Mouse (Mus musculus) MEL (cell line): ENCODE results near the gene Tmem121. TPM values are rescaled to one million over a fixed set of nuclear protein-coding genes. Genes with fewer than 3 reads are reported as not detected.

Experiments used
- DNase-seq: peaks from one replicate; pipeline ENCODE4 v3.0.0; 2011; ENCODE audit warnings: low read depth, low spot score
- H3K27ac ChIP-seq: 2 replicates; pipeline ENCODE4 v1.5.1; 2012; ENCODE audit warnings: low read depth, mild to moderate bottlenecking, control low read depth, low read length, moderate library complexity; ENCODE audit not compliant: control insufficient read depth
- H3K27me3 ChIP-seq, 2 experiments: fragments of 150-350 bp in 1 of 2; sonication (generic) in 1 of 2; 2 replicates each; pipeline ENCODE4 v1.6.1; 2012; ENCODE audit warnings: low read length in 2 of 2, mild to moderate bottlenecking in 2 of 2, improper control_type of control experiment in 1 of 2, moderate library complexity in 1 of 2; ENCODE audit not compliant: insufficient read depth in 2 of 2, control insufficient read depth in 1 of 2
- H3K36me3 ChIP-seq, 2 experiments: 2 replicates each; pipeline ENCODE4 v1.6.1; 2012 to 2014; ENCODE audit warnings: low read length in 2 of 2, improper control_type of control experiment in 1 of 2, inconsistent platforms in 1 of 2, mild to moderate bottlenecking in 1 of 2; ENCODE audit not compliant: insufficient read depth in 2 of 2, control insufficient read depth in 1 of 2
- H3K4me1 ChIP-seq, 2 experiments: fragments of 150-350 bp in 1 of 2; sonication (generic) in 1 of 2; 2 replicates each; pipeline ENCODE4 v1.6.1; 2012; ENCODE audit warnings: low read length in 2 of 2, improper control_type of control experiment in 1 of 2, mild to moderate bottlenecking in 1 of 2; ENCODE audit not compliant: insufficient read depth in 2 of 2, control insufficient read depth in 1 of 2
- H3K4me3 ChIP-seq, 2 experiments: fragments of 150-350 bp in 1 of 2; sonication (generic) in 1 of 2; 2 replicates each; pipeline ENCODE4 v1.5.1; 2012; ENCODE audit warnings: low read depth in 2 of 2, low read length in 2 of 2, mild to moderate bottlenecking in 2 of 2, moderate library complexity in 2 of 2, control low read depth in 1 of 2, improper control_type of control experiment in 1 of 2; ENCODE audit not compliant: control insufficient read depth in 1 of 2, insufficient read depth in 1 of 2
- H3K79me2 ChIP-seq: 2 replicates; pipeline ENCODE4 v1.6.1; 2012; ENCODE audit warnings: mild to moderate bottlenecking, low read length, moderate library complexity; ENCODE audit not compliant: control insufficient read depth, poor library complexity, insufficient read depth
- H3K9ac ChIP-seq: 2 replicates; pipeline ENCODE4 v1.6.1; 2012; ENCODE audit warnings: low read depth, mild to moderate bottlenecking, control low read depth, low read length, moderate library complexity; ENCODE audit not compliant: control insufficient read depth, poor library complexity, severe bottlenecking
- H3K9me3 ChIP-seq: fragments of 150-350 bp; sonication (generic); replicated peaks from 2 replicates; pipeline ENCODE4 v1.6.1; 2012; ENCODE audit warnings: mild to moderate bottlenecking, low read length, improper control_type of control experiment, moderate library complexity; ENCODE audit not compliant: insufficient read depth
- CHD1 ChIP-seq: IDR thresholded peaks from 2 replicates; pipeline ENCODE4 v1.6.1; 2012; ENCODE audit warnings: low read depth, mild to moderate bottlenecking, inconsistent platforms, low read length, improper control_type of control experiment
- EP300 ChIP-seq, 2 experiments: IDR thresholded peaks; 2 replicates each; pipeline ENCODE4 v1.6.1; 2011; ENCODE audit warnings: improper control_type of control experiment in 2 of 2, low read length in 2 of 2, low read depth in 1 of 2, mild to moderate bottlenecking in 1 of 2
- GABPA ChIP-seq: IDR thresholded peaks from 2 replicates; pipeline ENCODE4 v1.6.1; 2012; ENCODE audit warnings: low read depth, mild to moderate bottlenecking, inconsistent platforms, low read length, improper control_type of control experiment, moderate library complexity
- HCFC1 ChIP-seq: IDR thresholded peaks from 2 replicates; pipeline ENCODE4 v1.6.1; 2012; ENCODE audit warnings: low read depth, mild to moderate bottlenecking, inconsistent platforms, low read length, improper control_type of control experiment, moderate library complexity
- MAZ ChIP-seq: IDR thresholded peaks from 2 replicates; pipeline ENCODE4 v1.6.1; 2012; ENCODE audit warnings: low read depth, mild to moderate bottlenecking, inconsistent platforms, low read length, improper control_type of control experiment
- MEF2A ChIP-seq: IDR thresholded peaks from 2 replicates; pipeline ENCODE4 v1.6.1; 2014; ENCODE audit warnings: low read depth, mild to moderate bottlenecking, inconsistent platforms, low read length, improper control_type of control experiment; ENCODE audit not compliant: poor library complexity, insufficient replicate concordance, severe bottlenecking; ENCODE audit errors: extremely low read depth
- MYC ChIP-seq: IDR thresholded peaks from 2 replicates; pipeline ENCODE4 v1.6.1; 2011; ENCODE audit warnings: low read depth, mild to moderate bottlenecking, low read length, improper control_type of control experiment, moderate library complexity
- NRF1 ChIP-seq: IDR thresholded peaks from 2 replicates; pipeline ENCODE4 v1.6.1; 2014; ENCODE audit warnings: low read depth, mild to moderate bottlenecking, inconsistent platforms, low read length, improper control_type of control experiment, moderate library complexity; ENCODE audit not compliant: poor library complexity, insufficient read depth, severe bottlenecking
- POLR2A ChIP-seq, 2 experiments: IDR thresholded peaks; 2 replicates each; pipeline ENCODE4 v1.6.1; 2011 to 2012; ENCODE audit warnings: low read length in 2 of 2, mild to moderate bottlenecking in 2 of 2, control low read depth in 1 of 2, improper control_type of control experiment in 1 of 2, low read depth in 1 of 2, moderate library complexity in 1 of 2; ENCODE audit not compliant: control insufficient read depth in 1 of 2, insufficient read depth in 1 of 2, poor library complexity in 1 of 2
- POLR2AphosphoS5 ChIP-seq: IDR thresholded peaks from 2 replicates; pipeline ENCODE4 v1.6.1; 2012; ENCODE audit warnings: low read depth, borderline replicate concordance, mild to moderate bottlenecking, inconsistent platforms, low read length, moderate library complexity, mixed read lengths
- RAD21 ChIP-seq: IDR thresholded peaks from 2 replicates; pipeline ENCODE4 v1.6.1; 2011; ENCODE audit warnings: mild to moderate bottlenecking, low read depth, low read length, improper control_type of control experiment
- SMC3 ChIP-seq: IDR thresholded peaks from 2 replicates; pipeline ENCODE4 v1.6.1; 2011; ENCODE audit warnings: low read depth, low read length, improper control_type of control experiment
- TAL1 ChIP-seq: IDR thresholded peaks from 2 replicates; pipeline ENCODE4 v1.6.1; 2012; ENCODE audit warnings: mild to moderate bottlenecking, inconsistent platforms, low read length, moderate library complexity, mixed read lengths
- UBTF ChIP-seq: IDR thresholded peaks from 2 replicates; pipeline ENCODE4 v1.6.1; 2012; ENCODE audit warnings: low read depth, mild to moderate bottlenecking, inconsistent platforms, low read length, improper control_type of control experiment, moderate library complexity, borderline replicate concordance; ENCODE audit not compliant: insufficient read depth
- USF2 ChIP-seq, 2 experiments: IDR thresholded peaks; 2 replicates each; pipeline ENCODE4 v1.6.1; 2011 to 2012; ENCODE audit warnings: improper control_type of control experiment in 2 of 2, low read length in 2 of 2, borderline replicate concordance in 1 of 2, inconsistent platforms in 1 of 2, low read depth in 1 of 2, mild to moderate bottlenecking in 1 of 2; ENCODE audit not compliant: insufficient read depth in 1 of 2
- polyA plus RNA-seq, 2 experiments: library from polyadenylated mRNA; stranded (reverse) in 1 of 2; unstranded in 1 of 2; fragments of >175 nt in 1 of 2; fragments of >200 nt in 1 of 2; gene quantifications; 2 replicates each; pipeline versions ENCODE4 v1.2.1 to v1.2.4; 2012; ENCODE audit warnings: low replicate concordance in 2 of 2, low read depth in 1 of 2; ENCODE audit not compliant: insufficient read length in 2 of 2, insufficient read depth in 1 of 2, missing spikeins in 1 of 2
- total RNA-seq: library from RNA; depleted of rRNA; stranded (reverse); fragments of 300-350 nt; gene quantifications from 2 replicates; pipeline ENCODE4 v1.2.3, GENCODE M21; 2012

The Tmem121 gene
- total and polyA plus RNA-seq, 3 experiments, result 17.0 to 35.2 TPM; not detected in 1

DNA sequence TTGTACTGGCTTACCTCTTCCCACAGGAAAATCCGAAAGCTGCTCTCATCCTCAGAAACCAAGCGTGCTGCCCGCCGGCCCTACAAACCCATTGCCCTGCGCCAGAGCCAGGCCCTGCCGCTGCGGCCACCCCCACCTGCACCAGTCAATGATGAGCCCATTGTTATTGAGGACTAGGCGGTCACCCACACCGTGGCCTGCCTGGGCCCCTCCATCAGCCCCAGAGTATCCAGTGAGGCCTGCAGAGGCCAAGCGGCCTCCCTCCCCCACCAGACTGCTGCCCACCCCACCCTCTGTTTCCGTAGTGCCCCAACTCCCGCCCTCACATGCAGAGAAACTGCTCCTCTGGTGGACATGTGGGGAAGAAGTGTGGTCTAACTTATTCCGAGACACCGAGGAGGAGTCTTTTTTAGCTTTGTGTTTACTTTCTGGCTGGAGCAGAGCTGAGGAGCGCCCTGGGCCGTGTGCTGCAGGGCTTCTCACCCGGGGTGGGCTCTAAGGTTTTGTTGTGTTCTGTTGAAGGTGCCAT lies 49.2 kb upstream of the Tmem121 start:
- Histone ChIP-seq H3K79me2 (peaks cover 1% of the 10 kb centered on the region; the same call in 1 of the 2 replicates), H3K27ac (no peak overlapping the region), H3K9me3 (no peaks in the 10 kb centered on the region), H3K9ac (no peak overlapping the region), H3K27me3 (no peaks in the 10 kb centered on the region), H3K4me3 (no peak overlapping the region), H3K4me1 (peaks cover 0 to 17% of the 10 kb centered on the region in 2 experiments; a peak in 3 of 4 replicates), H3K36me3 (peaks cover 12 to 22% of the 10 kb centered on the region in 2 experiments)
- TF ChIP-seq MAZ (no peak), GABPA (no peak), USF2 (IDR thresholded peaks at IDR 0.05; ENCODE audit: borderline replicate concordance in 1 of 2, insufficient read depth in 1 of 2, low read depth in 1 of 2, low read length in 2 of 2) (no peak), MYC (no peak), HCFC1 (no peak), MEF2A (no peak), POLR2AphosphoS5 (no peak), NRF1 (no peak), UBTF (no peak), EP300 (IDR thresholded peaks at IDR 0.05; ENCODE audit: low read depth in 1 of 2, low read length in 2 of 2) (no peak), POLR2A (IDR thresholded peaks at IDR 0.05; ENCODE audit: control insufficient read depth in 1 of 2, insufficient read depth in 1 of 2, low read depth in 1 of 2, low read length in 2 of 2, poor library complexity in 1 of 2) (no peak; a peak in 1 of 4 replicates), TAL1 (no peak), CHD1 (no peak)
- DNase-seq, result no peak

DNA sequence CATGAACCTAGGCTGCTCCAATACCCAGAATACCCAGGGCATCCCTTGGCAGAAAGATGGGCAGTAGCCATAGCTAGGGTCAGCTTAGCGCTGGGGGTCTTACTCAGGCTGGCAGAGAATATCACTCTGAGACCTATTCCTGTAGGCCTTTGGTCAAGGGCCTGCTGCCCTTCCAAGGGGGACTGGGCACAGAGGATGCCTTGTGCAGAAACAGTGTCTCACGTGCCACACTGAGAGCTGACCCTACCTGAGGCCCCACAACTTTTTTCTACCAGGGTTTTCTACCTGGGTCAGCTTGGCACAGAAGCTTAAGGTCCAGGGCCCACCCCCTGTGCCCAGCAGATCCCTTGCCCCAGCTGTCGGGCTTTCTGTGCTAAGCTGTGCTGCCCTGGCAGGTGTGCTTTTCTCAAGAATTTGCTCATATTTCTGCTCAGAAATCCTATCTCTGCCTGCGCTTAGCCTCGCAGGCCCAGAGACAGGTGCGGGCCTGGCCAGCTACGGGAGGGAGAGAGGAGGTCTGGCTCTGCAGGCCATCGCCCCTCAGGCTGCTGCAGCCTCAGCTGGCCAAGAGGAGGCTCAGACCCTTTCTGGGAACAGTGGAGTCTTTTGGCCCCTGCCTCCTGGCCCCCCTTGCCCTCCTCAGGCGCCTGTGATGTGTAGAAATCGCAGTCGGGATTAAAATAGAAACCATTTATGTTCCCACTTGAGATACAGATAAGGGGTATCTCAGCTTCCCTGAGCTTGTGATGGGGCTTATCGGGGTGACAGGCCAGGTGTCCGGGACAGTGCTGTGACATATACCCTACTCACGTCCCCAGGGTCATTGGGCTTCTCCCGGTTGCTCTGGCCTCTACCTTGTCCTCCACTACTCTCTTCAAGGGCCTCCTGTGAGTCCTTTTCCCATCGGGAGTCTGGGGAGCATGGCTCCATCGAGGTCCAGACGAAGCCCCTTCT lies 48.2 kb upstream of the Tmem121 start:
- TF ChIP-seq SMC3 (peak; percentile 21; the same call in 1 of the 2 replicates), RAD21 (no peak)
- TF ChIP-seq, all 39 proteins: peak for 1
- Histone ChIP-seq H3K4me1 (peaks cover 0 to 21% of the 10 kb centered on the region in 2 experiments; a peak in 3 of 4 replicates), H3K79me2 (peaks cover 2% of the 10 kb centered on the region; the same call in 1 of the 2 replicates), H3K27ac (no peak overlapping the region), H3K9me3 (no peaks in the 10 kb centered on the region), H3K4me3 (no peak overlapping the region), H3K27me3 (no peaks in the 10 kb centered on the region), H3K9ac (no peak overlapping the region), H3K36me3 (peaks cover 12 to 22% of the 10 kb centered on the region in 2 experiments)
- DNase-seq, result no peak
